Mouse (Mus musculus) neural tube, embryonic 15.5 days (tissue): Measurements from ENCODE around the gene Elovl3. TPM values are rescaled to one million over a fixed set of nuclear protein-coding genes. Genes with fewer than 3 reads are reported as not detected.
A peak's percentile ranks its signal among the peaks of the same experiment; 100 is the strongest.
"Not testable (repeated sequence)": the region's sequence is repeated elsewhere in the genome, so short reads cannot be mapped to it uniquely, and the experiment has no call there.

Experiments used
- ATAC-seq: fragments of 200-750 bp; cut with Nextera tagmentation; 2 replicates; pipeline ENCODE4 v1.8.0; 2017; ENCODE audit warnings: mild to moderate bottlenecking, moderate TSS enrichment, moderate library complexity; ENCODE audit not compliant: low FRiP score
- H3K27ac ChIP-seq: fragments of 300-500 bp; sonication (generic); replicated peaks from 2 replicates; pipeline ENCODE4 v1.5.1; 2015; ENCODE audit warnings: mild to moderate bottlenecking, inconsistent platforms
- H3K27me3 ChIP-seq: fragments of 300-500 bp; sonication (generic); replicated peaks from 2 replicates; pipeline ENCODE4 v1.6.1; 2015; ENCODE audit warnings: inconsistent platforms
- H3K36me3 ChIP-seq: fragments of 300-500 bp; sonication (generic); 2 replicates; pipeline ENCODE4 v1.6.1; 2015; ENCODE audit warnings: inconsistent platforms
- H3K4me1 ChIP-seq: fragments of 300-500 bp; sonication (generic); 2 replicates; pipeline ENCODE4 v1.6.1; 2015; ENCODE audit warnings: inconsistent platforms
- H3K4me2 ChIP-seq: fragments of 300-500 bp; sonication (generic); 2 replicates; pipeline ENCODE4 v1.6.1; 2015; ENCODE audit warnings: inconsistent platforms, mild to moderate bottlenecking, moderate library complexity
- H3K4me3 ChIP-seq: fragments of 300-500 bp; sonication (generic); replicated peaks from 2 replicates; pipeline ENCODE4 v1.5.1; 2015; ENCODE audit warnings: mild to moderate bottlenecking, inconsistent platforms
- H3K9ac ChIP-seq: fragments of 300-500 bp; sonication (generic); replicated peaks from 2 replicates; pipeline ENCODE4 v1.6.1; 2015; ENCODE audit warnings: mild to moderate bottlenecking, inconsistent platforms
- H3K9me3 ChIP-seq: fragments of 300-500 bp; sonication (generic); replicated peaks from 2 replicates; pipeline ENCODE4 v1.6.1; 2016; ENCODE audit warnings: inconsistent platforms
- WGBS: fragments of 180-500 bp; shearing (Covaris S2); methylation state at CpG from one replicate; pipeline ENCODE4 v1.1.7; 2015; ENCODE audit warnings: mixed read lengths; 5-methylcytosine and 5-hydroxymethylcytosine counted together
- polyA plus RNA-seq: library from polyadenylated mRNA; unstranded; fragments of >200 nt; fragmentation: Nextera tagmentation; extraction: Ambion mirVana; gene quantifications from 2 replicates; pipeline ENCODE4 v1.2.1, GENCODE M21; 2015

Elovl3 gene
- polyA plus RNA-seq, 1 experiment from 2014 or later: 0.10 TPM

- no peaks in the 10 kb centered on the region for H3K4me1 ChIP-seq
- no peaks in the 10 kb centered on the region for H3K9me3 ChIP-seq
- WGBS: 85% methylated on average over 5 of the region's 5 CpGs
- H3K27me3 ChIP-seq: no peaks in the 10 kb centered on the region
- H3K36me3 ChIP-seq: no peaks in the 10 kb centered on the region
- no peak overlapping the region for H3K9ac ChIP-seq
- no peak for ATAC-seq
- H3K27ac ChIP-seq: no peak overlapping the region
- no peak overlapping the region for H3K4me2 ChIP-seq
- no peak overlapping the region for H3K4me3 ChIP-seq
Observed at GRCm38 (mm10) chr19:46110781-46111180, 20.9 kb upstream of the Elovl3 start.

DNA sequence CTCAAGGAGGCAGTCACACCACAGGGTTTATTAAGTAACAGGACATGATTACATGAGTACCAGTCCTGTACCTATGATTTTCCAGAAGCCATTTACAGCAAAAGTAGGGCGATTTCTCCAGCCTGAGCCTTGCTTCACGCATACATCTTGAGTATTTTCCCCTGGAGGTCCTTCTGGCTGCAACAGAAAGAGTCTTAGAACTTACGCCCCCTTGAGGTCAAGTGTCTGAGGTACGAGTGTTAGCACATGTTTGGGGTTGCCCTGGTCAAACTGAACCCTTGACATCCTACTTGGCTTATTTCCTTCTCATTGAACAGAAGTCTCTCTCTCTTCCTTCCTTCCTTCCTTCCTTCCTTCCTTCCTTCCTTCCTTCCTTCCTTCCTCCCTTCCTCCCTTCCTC, 17.1 kb upstream of the Elovl3 start:
- no peak overlapping the region for H3K4me2 ChIP-seq
- H3K27ac ChIP-seq: no peak overlapping the region
- 63% methylated on average over 4 of the region's 4 CpGs for WGBS
- no peak overlapping the region for H3K9ac ChIP-seq
- no peak overlapping the region for H3K4me3 ChIP-seq
- no peaks in the 10 kb centered on the region for H3K27me3 ChIP-seq
- H3K9me3 ChIP-seq: no peaks in the 10 kb centered on the region
- no peaks in the 10 kb centered on the region for H3K36me3 ChIP-seq
- no peaks in the 10 kb centered on the region for H3K4me1 ChIP-seq
- no peak for ATAC-seq

DNA sequence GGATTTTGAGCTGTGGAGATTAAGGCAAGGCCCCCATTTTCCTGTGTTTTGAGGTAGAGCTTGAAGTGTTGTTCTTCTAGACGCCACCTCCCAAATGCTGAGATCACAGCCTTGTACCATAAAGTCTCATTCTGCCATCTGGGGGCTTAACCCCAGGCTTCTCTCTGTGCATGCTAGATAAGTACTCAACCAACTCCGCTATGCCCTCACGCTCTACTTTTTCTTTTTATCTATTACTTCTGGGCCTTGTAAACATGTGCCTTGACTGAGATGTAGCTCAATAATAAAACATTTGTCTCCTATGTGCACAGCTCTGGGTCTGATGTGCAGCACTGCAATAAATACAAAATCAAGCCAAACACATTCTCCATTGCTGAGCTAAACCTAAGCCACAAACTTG, 12.2 kb upstream of the Elovl3 start:
- Histone ChIP-seq H3K36me3 (no peaks in the 10 kb centered on the region), H3K27me3 (no peaks in the 10 kb centered on the region), H3K4me1 (no peaks in the 10 kb centered on the region), H3K9ac (no peak overlapping the region), H3K9me3 (no peaks in the 10 kb centered on the region), H3K4me2 (no peak overlapping the region), H3K4me3 (no peak overlapping the region), H3K27ac (no peak overlapping the region)
- WGBS: 89% methylated on average over 3 of the region's 3 CpGs
- no peak for ATAC-seq

DNA sequence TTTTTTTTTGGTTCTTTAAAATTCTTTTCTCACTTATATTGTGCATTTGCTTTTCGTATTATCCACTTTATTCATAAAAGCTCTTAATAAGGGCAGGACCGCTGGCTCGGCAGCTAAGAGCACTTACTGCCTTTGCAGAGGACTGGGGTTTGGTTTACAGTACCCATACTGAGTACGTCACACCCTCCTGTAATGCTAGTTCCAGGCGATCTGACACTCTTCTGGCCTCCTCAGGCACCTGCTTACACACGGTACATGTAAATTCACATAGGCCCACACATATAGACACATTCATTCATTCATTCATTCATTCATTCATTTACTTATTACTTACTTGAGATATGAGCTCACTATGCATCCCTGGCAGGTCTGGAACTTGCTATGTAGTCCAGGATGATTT, 10.8 kb upstream of the Elovl3 start:
- Histone ChIP-seq H3K27me3 (no peaks in the 10 kb centered on the region), H3K9me3 (no peaks in the 10 kb centered on the region), H3K36me3 (no peaks in the 10 kb centered on the region), H3K4me3 (no peak overlapping the region), H3K4me1 (no peaks in the 10 kb centered on the region), H3K9ac (no peak overlapping the region), H3K4me2 (no peak overlapping the region), H3K27ac (no peak overlapping the region)
- 82% methylated on average over 6 of the region's 6 CpGs for WGBS
- ATAC-seq: no peak

GRCm38 (mm10) chr19:46123876-46124275, 7.8 kb upstream of the Elovl3 start:
- no peak overlapping the region for H3K4me2 ChIP-seq
- no peak overlapping the region for H3K9ac ChIP-seq
- no peaks in the 10 kb centered on the region for H3K4me1 ChIP-seq
- ATAC-seq: no peak
- no peak overlapping the region for H3K27ac ChIP-seq
- no peak overlapping the region for H3K4me3 ChIP-seq
- no peaks in the 10 kb centered on the region for H3K36me3 ChIP-seq
- peaks cover 3% of the 10 kb centered on the region; the same call in 1 of the 2 replicates for H3K27me3 ChIP-seq
- 83% methylated on average over 3 of the region's 3 CpGs for WGBS
- H3K9me3 ChIP-seq: no peaks in the 10 kb centered on the region

- Histone ChIP-seq H3K36me3 (no peaks in the 10 kb centered on the region), H3K9me3 (no peaks in the 10 kb centered on the region), H3K4me2 (no peak overlapping the region), H3K27ac (no peak overlapping the region), H3K9ac (no peak overlapping the region), H3K27me3 (peaks cover 6% of the 10 kb centered on the region; the same call in 1 of the 2 replicates), H3K4me3 (no peak overlapping the region), H3K4me1 (no peaks in the 10 kb centered on the region)
- no peak for ATAC-seq
Observed at GRCm38 (mm10) chr19:46124651-46125050, 7.0 kb upstream of the Elovl3 start.

DNA sequence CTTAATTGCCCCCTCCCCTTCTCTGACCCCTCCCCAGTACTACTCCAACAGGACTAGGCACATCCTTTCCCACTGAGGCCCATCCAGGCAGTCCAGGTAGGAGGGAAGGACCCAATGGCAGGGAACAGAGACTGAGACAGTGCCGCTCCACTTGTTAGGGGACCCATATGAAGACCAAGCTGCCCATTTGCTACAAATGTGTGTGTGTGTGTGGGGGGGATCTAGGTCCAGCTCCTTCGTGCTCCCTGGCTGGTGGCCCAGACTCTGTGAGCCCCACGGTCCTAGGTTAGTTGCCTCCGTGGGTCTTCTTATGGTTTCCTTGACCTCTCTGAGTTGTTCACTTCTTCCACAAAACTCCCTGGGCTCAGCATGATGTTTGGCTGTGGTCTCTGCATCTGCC, 5.4 kb upstream of the Elovl3 start:
- Histone ChIP-seq H3K4me2 (no peak overlapping the region), H3K4me3 (no peak overlapping the region), H3K27me3 (peaks cover 19% of the 10 kb centered on the region), H3K36me3 (no peaks in the 10 kb centered on the region), H3K9ac (no peak overlapping the region), H3K4me1 (no peaks in the 10 kb centered on the region), H3K9me3 (no peaks in the 10 kb centered on the region), H3K27ac (no peak overlapping the region)
- no peak for ATAC-seq
- WGBS: 84% methylated on average over 4 of the region's 4 CpGs

- not testable (repeated sequence) for H3K9ac ChIP-seq, H3K36me3 ChIP-seq, H3K4me3 ChIP-seq, H3K4me1 ChIP-seq, H3K27ac ChIP-seq, ATAC-seq, H3K4me2 ChIP-seq, H3K9me3 ChIP-seq
- peaks cover 49% of the 10 kb centered on the region for H3K27me3 ChIP-seq
- WGBS: 73% methylated on average over 6 of the region's 6 CpGs
Observed at GRCm38 (mm10) chr19:46129737-46130136, 2.0 kb upstream of the Elovl3 start.

DNA sequence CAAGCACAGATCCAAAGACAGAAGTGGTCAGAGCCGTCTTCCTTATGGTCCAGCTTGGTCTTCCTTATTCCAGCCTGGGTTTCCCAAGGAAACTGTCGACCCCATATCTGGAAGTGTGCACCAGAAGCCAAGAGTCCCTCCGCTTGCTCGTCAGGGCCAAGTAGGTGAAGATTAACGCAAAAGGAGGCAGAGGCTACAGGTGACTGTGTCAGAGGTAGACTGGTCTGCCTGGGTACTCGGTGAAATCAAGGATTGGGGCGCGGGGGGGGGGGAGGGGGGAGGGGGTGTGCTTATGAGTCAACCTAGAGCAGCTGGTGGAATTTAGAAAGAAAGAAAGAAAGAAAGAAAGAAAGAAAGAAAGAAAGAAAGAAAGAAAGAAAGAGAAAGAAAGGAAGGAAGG, 414 bp upstream of the Elovl3 start:
- Histone ChIP-seq H3K4me1 (peaks cover 17% of the 10 kb centered on the region), H3K9me3 (no peaks in the 10 kb centered on the region), H3K27me3 (peaks cover 56% of the 10 kb centered on the region), H3K9ac (no peak overlapping the region), H3K27ac (no peak overlapping the region), H3K4me3 (peak overlapping the region; percentile 20; the same call in 1 of the 2 replicates), H3K4me2 (peak overlapping the region; percentile 48), H3K36me3 (no peaks in the 10 kb centered on the region)
- no peak for ATAC-seq
- 9% methylated on average over 6 of the region's 8 CpGs for WGBS

DNA sequence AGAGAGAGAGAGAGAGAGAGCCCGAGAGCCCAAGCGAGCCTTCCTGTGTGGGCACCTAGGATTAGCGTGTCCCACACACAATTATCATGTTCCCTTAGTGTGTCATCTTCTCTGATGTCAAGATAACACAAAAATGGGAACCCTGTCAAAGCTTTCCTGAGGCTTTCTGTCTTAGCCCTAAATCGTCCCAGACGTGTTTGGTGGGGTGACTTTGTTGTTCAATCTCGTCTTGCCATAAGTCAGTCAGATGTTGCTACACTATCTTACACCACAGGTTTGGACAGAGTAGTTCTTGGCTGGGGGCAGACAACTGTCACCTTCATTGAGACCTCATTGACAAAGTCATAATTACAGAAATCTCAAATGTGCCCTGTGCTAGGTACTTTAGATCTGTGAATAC, 880 bp downstream of the Elovl3 start:
- Histone ChIP-seq H3K9ac (no peak overlapping the region), H3K9me3 (no peaks in the 10 kb centered on the region), H3K4me1 (peaks cover 27% of the 10 kb centered on the region), H3K27me3 (peaks cover 69% of the 10 kb centered on the region), H3K36me3 (no peaks in the 10 kb centered on the region), H3K4me2 (no peak overlapping the region), H3K4me3 (no peak overlapping the region), H3K27ac (no peak overlapping the region)
- ATAC-seq: no peak
- 51% methylated on average over 6 of the region's 6 CpGs for WGBS

- peak overlapping the region; percentile 100 for H3K4me2 ChIP-seq
- H3K27me3 ChIP-seq: peaks cover 83% of the 10 kb centered on the region
- under 1% methylated on average over 12 of the region's 12 CpGs for WGBS
- no peaks in the 10 kb centered on the region for H3K9me3 ChIP-seq
- peak; percentile 81 for ATAC-seq
- H3K4me3 ChIP-seq: peak overlapping the region; percentile 54
- peaks cover 27% of the 10 kb centered on the region for H3K4me1 ChIP-seq
- no peak overlapping the region for H3K27ac ChIP-seq
- H3K9ac ChIP-seq: peak overlapping the region; percentile 50; the same call in 1 of the 2 replicates
- no peaks in the 10 kb centered on the region for H3K36me3 ChIP-seq
Observed at GRCm38 (mm10) chr19:46135297-46135696, 3.6 kb downstream of the Elovl3 start.

DNA sequence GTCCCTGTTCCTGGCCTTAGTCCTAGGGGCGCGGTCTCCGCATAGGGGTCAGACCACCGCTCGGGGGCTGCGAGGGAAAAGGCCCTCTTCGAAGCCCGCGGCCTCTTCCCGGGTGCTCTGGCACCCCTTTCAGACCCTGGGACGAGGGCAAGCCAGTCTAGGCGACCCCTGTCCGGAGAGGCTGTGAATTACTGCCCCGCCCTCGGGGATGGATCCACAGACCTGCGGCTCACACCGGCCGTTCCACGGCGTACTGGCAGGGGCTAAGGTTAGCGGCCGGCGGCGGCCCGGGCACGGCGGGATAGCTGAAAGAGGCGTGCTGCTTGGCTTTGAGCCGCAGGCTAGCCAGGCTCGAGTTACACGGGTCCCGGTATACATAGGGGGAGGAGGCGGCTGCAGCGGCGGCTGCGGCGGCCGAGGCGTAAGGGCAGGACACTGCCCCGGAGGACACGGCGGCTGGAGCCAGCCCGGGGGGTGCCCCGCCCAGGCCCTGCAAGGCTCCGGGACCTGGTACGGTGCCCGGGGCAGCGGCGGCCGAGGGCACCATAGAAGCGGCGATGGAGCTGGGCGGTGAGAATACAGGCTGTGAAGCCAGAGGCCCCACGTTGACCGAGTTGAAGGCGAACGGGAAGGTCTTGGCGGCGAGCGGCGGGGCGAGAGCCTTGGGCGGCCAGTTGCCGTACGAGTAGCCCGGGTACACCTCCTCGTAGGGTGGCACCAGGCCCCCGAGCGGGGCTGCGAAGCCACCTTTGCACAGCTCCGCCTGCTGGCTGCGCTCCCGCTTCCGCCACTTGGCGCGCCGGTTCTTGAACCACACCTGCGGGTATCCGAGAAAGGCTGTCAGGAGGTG, 4.3 kb downstream of the Elovl3 start:
- H3K27ac ChIP-seq: no peak overlapping the region
- WGBS: under 1% methylated on average over 79 of the region's 79 CpGs

More for the DNA sequence above, 4.3 kb downstream of the Elovl3 start:
- Histone ChIP-seq H3K36me3 (no peaks in the 10 kb centered on the region), H3K9me3 (no peaks in the 10 kb centered on the region), H3K4me2 (peak overlapping the region; percentile 100), H3K4me1 (peaks cover 27% of the 10 kb centered on the region), H3K27me3 (peaks cover 80% of the 10 kb centered on the region), H3K9ac (peak overlapping the region; percentile 50), H3K4me3 (peak overlapping the region; percentile 54)
- peak; percentile 66 for ATAC-seq
